Mouse (Mus musculus) stomach, embryonic 14.5 days (tissue): ENCODE data around the gene Nuak1. TPM values are rescaled to one million over a fixed set of nuclear protein-coding genes. Genes with fewer than 3 reads are reported as not detected.

Experiments used
- ATAC-seq: fragments of 200-750 bp; cut with Nextera tagmentation; 2 replicates; pipeline ENCODE4 v1.8.0; 2017; ENCODE audit warnings: low read depth, moderate TSS enrichment; ENCODE audit not compliant: insufficient number of reproducible peaks, insufficient read depth, low FRiP score
- H3K27ac ChIP-seq: fragments of 300-500 bp; sonication (generic); 2 replicates; pipeline ENCODE4 v1.5.1; 2014; ENCODE audit warnings: mild to moderate bottlenecking, low read length, moderate library complexity, mixed read lengths
- H3K27me3 ChIP-seq: fragments of 300-500 bp; sonication (generic); 2 replicates; pipeline ENCODE4 v1.6.1; 2014; ENCODE audit warnings: low read length, control low read depth, mixed read lengths; ENCODE audit not compliant: control insufficient read depth, insufficient read depth
- H3K36me3 ChIP-seq: fragments of 300-500 bp; sonication (generic); 2 replicates; pipeline ENCODE4 v1.6.1; 2014; ENCODE audit warnings: mild to moderate bottlenecking, control low read depth, low read length, moderate library complexity, mixed read lengths; ENCODE audit not compliant: control insufficient read depth, insufficient read depth
- H3K4me1 ChIP-seq: fragments of 300-500 bp; sonication (generic); 2 replicates; pipeline ENCODE4 v1.6.1; 2014; ENCODE audit warnings: low read length, control low read depth, mixed read lengths; ENCODE audit not compliant: control insufficient read depth, insufficient read depth
- H3K4me2 ChIP-seq: fragments of 300-500 bp; sonication (generic); replicated peaks from 2 replicates; pipeline ENCODE4 v1.6.1; 2014; ENCODE audit warnings: low read depth, low read length, control low read depth
- H3K4me3 ChIP-seq: fragments of 300-500 bp; sonication (generic); 2 replicates; pipeline ENCODE4 v1.5.1; 2014; ENCODE audit warnings: low read depth, low read length, control low read depth
- H3K9ac ChIP-seq: fragments of 300-500 bp; sonication (generic); replicated peaks from 2 replicates; pipeline ENCODE4 v1.6.1; 2014; ENCODE audit warnings: low read depth, mild to moderate bottlenecking, control low read depth, low read length, moderate library complexity, mixed read lengths
- H3K9me3 ChIP-seq: fragments of 300-500 bp; sonication (generic); 2 replicates; pipeline ENCODE4 v1.6.1; 2016; ENCODE audit warnings: low read depth, low read length, control low read depth; ENCODE audit not compliant: control insufficient read depth
- WGBS: fragments of 180-500 bp; shearing (Covaris S2); extraction: QIAGEN DNeasy Blood & Tissue Kit; methylation state at CpG from one replicate; pipeline ENCODE4 v1.1.7; 2014; 5-methylcytosine and 5-hydroxymethylcytosine counted together
- polyA plus RNA-seq: library from polyadenylated mRNA; unstranded; fragments of >200 nt; fragmentation: Nextera tagmentation; extraction: Ambion mirVana; gene quantifications from 2 replicates; pipeline ENCODE4 v1.2.1, GENCODE M21; 2014

The Nuak1 gene
- polyA plus RNA-seq, 1 experiment from 2014 or later = 0.94 TPM

DNA sequence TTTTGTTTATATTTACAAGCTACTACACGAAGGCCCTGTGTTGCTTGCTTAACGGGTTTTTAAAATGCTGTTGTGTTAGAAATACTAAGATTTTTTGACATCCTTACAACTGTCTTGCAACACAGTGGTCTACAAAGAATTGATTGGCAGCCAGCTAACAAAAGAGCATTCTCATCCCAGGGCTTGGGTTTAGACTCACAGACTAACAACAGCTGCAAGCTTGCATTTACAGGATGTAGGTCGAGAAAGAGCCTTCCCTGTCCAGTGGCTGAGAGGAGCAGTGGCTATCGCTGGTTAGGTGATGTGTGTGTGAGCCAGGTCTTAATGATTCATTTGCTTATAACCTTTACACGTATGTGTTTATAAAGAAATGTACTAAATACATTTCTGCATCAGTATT is 94.7 kb downstream of the Nuak1 start:
- H3K4me3 ChIP-seq = no peak overlapping the region
- no peak overlapping the region for H3K9ac ChIP-seq
- no peak overlapping the region for H3K4me2 ChIP-seq
- no peak overlapping the region for H3K27ac ChIP-seq
- no peaks in the 10 kb centered on the region for H3K9me3 ChIP-seq
- no peaks in the 10 kb centered on the region for H3K4me1 ChIP-seq
- H3K36me3 ChIP-seq = no peaks in the 10 kb centered on the region
- WGBS = 52% methylated on average over 5 of the region's 5 CpGs
- ATAC-seq = no peak
- H3K27me3 ChIP-seq = no peaks in the 10 kb centered on the region

DNA sequence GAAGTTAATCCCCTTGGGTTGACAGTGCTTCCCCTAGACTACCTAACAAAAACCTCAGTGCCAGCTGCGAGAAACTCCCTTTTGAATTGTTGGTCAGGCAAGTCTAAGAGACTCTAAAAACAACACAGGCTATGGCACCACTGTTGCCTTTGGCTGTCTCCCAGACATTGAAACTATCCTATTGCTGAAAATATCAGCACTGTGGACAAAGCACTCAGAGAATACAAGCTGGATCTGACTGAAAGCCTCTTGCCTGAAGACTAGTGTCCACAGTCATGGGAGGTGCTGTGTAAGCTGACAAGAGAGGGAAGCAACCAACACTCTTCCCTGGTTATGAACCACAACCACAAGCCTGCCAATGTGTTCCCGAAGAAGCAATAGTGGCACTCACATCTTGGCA is 96.9 kb downstream of the Nuak1 start:
- H3K27me3 ChIP-seq = no peaks in the 10 kb centered on the region
- no peaks in the 10 kb centered on the region for H3K4me1 ChIP-seq
- H3K4me3 ChIP-seq = no peak overlapping the region
- no peak overlapping the region for H3K27ac ChIP-seq
- WGBS = 86% methylated on average over 2 of the region's 2 CpGs
- H3K9me3 ChIP-seq = no peaks in the 10 kb centered on the region
- H3K36me3 ChIP-seq = no peaks in the 10 kb centered on the region
- H3K9ac ChIP-seq = no peak overlapping the region
- no peak for ATAC-seq
- no peak overlapping the region for H3K4me2 ChIP-seq

DNA sequence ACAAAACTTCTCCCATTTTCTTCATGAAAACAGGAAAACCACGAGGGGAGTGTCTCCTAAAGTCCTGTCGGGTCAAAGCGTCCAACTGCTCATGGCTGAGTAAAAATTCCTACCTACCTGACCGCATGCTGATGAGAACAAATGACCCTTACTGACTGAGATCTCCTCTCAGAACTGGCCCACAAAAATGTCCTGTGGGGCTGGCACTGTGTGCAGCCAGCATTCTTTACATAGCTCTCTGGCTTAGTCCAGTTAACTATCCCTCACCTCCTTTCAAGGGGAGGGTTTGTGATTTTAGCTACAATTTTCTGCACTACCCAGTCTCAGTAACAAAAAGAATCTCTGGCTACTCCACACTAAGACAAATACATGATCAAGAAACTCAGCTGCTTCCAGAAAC is 100.9 kb downstream of the Nuak1 start:
- Histone ChIP-seq H3K36me3 (no peaks in the 10 kb centered on the region), H3K9me3 (no peaks in the 10 kb centered on the region), H3K9ac (no peak overlapping the region), H3K27ac (no peak overlapping the region), H3K4me2 (no peak overlapping the region), H3K27me3 (no peaks in the 10 kb centered on the region), H3K4me1 (no peaks in the 10 kb centered on the region), H3K4me3 (no peak overlapping the region)
- ATAC-seq = no peak
- WGBS = 61% methylated on average over 4 of the region's 4 CpGs

DNA sequence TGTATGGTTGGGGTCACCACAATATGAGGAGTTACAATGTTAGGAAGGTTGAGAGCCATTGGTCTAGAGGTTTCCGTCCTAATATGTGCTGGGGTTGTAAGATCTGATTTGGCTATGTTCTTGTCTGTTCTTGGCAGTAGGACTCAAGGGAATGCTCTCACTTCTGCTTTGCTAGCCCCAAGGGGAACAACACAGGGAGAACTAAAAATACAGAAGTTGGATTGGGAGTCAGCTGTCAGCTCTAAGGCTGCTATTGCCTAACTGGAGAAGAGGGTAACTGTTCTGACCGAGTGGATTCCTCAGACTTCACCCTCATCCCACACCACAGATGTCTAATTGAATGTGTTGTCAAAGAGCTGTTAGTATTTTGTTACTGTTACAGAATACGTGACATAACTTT is 101.6 kb downstream of the Nuak1 start:
- H3K9ac ChIP-seq = no peak overlapping the region
- H3K4me2 ChIP-seq = no peak overlapping the region
- no peaks in the 10 kb centered on the region for H3K36me3 ChIP-seq
- no peak overlapping the region for H3K27ac ChIP-seq
- no peaks in the 10 kb centered on the region for H3K9me3 ChIP-seq
- H3K4me1 ChIP-seq = no peaks in the 10 kb centered on the region
- 84% methylated on average over 3 of the region's 3 CpGs for WGBS
- no peak for ATAC-seq
- H3K27me3 ChIP-seq = no peaks in the 10 kb centered on the region
- no peak overlapping the region for H3K4me3 ChIP-seq

DNA sequence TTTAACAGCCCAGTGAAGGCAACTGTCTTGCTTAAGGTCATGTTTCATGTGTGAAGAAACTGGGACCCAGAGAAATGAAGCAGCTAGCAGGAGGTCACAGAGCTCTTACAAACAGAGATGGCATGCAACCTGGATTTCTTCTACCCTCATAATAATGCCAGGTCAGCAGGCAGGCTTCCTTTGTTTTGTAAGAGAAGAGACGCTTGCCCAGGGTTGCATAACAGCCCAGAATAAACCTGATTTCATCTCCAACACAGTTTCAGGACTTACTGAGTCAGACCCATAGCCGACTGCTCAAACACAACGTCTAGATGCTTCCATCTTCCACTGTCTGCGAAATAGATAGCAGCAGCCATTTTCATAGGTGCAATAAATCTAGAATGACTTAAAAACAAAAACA is 105.0 kb downstream of the Nuak1 start:
- Histone ChIP-seq H3K4me3 (no peak overlapping the region), H3K27me3 (no peaks in the 10 kb centered on the region), H3K4me1 (no peaks in the 10 kb centered on the region), H3K36me3 (no peaks in the 10 kb centered on the region), H3K9me3 (no peaks in the 10 kb centered on the region), H3K4me2 (no peak overlapping the region), H3K9ac (no peak overlapping the region), H3K27ac (no peak overlapping the region)
- no peak for ATAC-seq
- WGBS = 79% methylated on average over 4 of the region's 4 CpGs

DNA sequence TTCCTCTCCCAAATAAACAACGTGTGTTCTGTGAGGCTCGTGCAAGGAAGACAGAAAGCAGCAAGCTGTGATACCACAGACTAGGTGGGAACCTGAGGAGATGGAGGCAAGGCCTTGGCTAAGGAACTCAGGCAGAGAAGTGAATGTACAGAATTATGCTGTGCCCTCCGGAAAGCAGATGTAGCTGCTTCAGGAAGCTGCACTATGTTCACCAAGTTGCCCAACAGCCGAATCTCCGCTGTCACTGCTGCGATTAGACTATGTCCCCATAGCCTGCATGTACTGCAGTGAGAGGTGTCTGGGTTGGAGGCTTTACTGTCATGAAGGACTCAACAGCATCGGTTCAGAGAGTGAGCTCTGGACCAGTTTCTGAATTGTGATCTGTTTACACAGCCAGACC is 110.6 kb downstream of the Nuak1 start:
- H3K9ac ChIP-seq = no peak overlapping the region
- H3K4me3 ChIP-seq = no peak overlapping the region
- no peaks in the 10 kb centered on the region for H3K27me3 ChIP-seq
- no peak overlapping the region for H3K27ac ChIP-seq
- ATAC-seq = no peak
- H3K4me1 ChIP-seq = no peaks in the 10 kb centered on the region
- WGBS = 88% methylated on average over 7 of the region's 7 CpGs
- no peak overlapping the region for H3K4me2 ChIP-seq
- H3K36me3 ChIP-seq = no peaks in the 10 kb centered on the region
- no peaks in the 10 kb centered on the region for H3K9me3 ChIP-seq

DNA sequence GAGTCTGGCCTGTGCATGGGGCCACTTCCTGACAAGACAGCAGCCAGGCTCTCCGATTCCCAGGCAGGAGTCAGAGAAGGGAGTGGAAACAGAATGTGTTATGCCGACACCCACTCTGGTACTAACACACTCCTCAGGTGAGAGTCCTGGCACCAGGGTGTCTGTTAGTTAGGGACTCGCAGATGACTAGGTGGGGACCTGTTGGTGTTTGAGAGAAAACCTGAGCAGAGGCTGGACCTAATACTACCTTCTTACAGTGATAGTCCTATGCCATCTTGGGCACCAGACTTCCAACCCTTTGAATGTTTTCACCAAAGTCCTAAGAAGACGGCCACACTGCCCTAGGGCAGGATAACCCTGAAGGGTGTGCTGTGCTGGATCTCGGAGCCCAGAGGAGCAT is 111.1 kb downstream of the Nuak1 start:
- no peaks in the 10 kb centered on the region for H3K36me3 ChIP-seq
- no peak overlapping the region for H3K4me2 ChIP-seq
- ATAC-seq = no peak
- no peak overlapping the region for H3K9ac ChIP-seq
- no peaks in the 10 kb centered on the region for H3K27me3 ChIP-seq
- 77% methylated on average over 5 of the region's 5 CpGs for WGBS
- H3K27ac ChIP-seq = no peak overlapping the region
- H3K4me3 ChIP-seq = no peak overlapping the region
- no peaks in the 10 kb centered on the region for H3K9me3 ChIP-seq
- no peaks in the 10 kb centered on the region for H3K4me1 ChIP-seq

DNA sequence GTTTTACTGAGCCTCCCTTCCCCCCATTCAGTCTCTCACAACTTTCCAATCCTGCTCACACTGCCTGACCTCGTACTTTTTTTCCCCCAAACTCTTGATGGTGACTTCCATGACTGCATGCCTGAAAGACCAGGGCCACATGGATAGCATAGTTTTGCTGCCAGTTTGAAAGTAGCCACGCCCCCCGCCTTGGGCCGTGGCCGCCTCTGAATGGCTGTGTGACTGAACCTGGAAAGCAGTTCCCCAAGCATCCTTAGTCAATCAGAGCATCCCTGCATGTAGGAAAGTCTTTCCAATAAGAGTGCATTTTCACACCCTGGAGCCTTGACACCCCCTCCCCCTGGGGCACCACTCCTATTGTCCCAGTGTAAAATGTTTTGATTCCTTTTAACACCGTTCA is 116.4 kb downstream of the Nuak1 start:
- H3K4me1 ChIP-seq = no peaks in the 10 kb centered on the region
- no peak for ATAC-seq
- no peak overlapping the region for H3K4me2 ChIP-seq
- H3K9me3 ChIP-seq = no peaks in the 10 kb centered on the region
- WGBS = 54% methylated on average over 6 of the region's 6 CpGs
- no peak overlapping the region for H3K9ac ChIP-seq
- H3K27me3 ChIP-seq = no peaks in the 10 kb centered on the region
- H3K36me3 ChIP-seq = no peaks in the 10 kb centered on the region
- H3K27ac ChIP-seq = no peak overlapping the region
- H3K4me3 ChIP-seq = no peak overlapping the region
